Mouse (Mus musculus) midbrain, embryonic 12.5 days (tissue): ENCODE results near the gene Tecpr2. TPM values are rescaled to one million over a fixed set of nuclear protein-coding genes. Genes with fewer than 3 reads are reported as not detected.

Experiments
- ATAC-seq: fragments of 200-750 bp; cut with Nextera tagmentation; 2 replicates; pipeline ENCODE4 v1.8.0; 2017; ENCODE audit warnings: low read depth, moderate TSS enrichment, moderate library complexity; ENCODE audit not compliant: low FRiP score
- H3K27ac ChIP-seq: fragments of 300-500 bp; sonication (generic); replicated peaks from 2 replicates; pipeline ENCODE4 v1.5.1; 2016; ENCODE audit warnings: mild to moderate bottlenecking
- H3K27me3 ChIP-seq: fragments of 300-500 bp; sonication (generic); 2 replicates; pipeline ENCODE4 v1.6.1; 2016; ENCODE audit warnings: mild to moderate bottlenecking
- H3K36me3 ChIP-seq: fragments of 300-500 bp; sonication (generic); 2 replicates; pipeline ENCODE4 v1.6.1; 2016
- H3K4me1 ChIP-seq: fragments of 300-500 bp; sonication (generic); 2 replicates; pipeline ENCODE4 v1.6.1; 2016
- H3K4me2 ChIP-seq: fragments of 300-500 bp; sonication (generic); replicated peaks from 2 replicates; pipeline ENCODE4 v1.6.1; 2016; ENCODE audit warnings: mild to moderate bottlenecking, moderate library complexity
- H3K4me3 ChIP-seq: fragments of 300-500 bp; sonication (generic); 2 replicates; pipeline ENCODE4 v1.5.1; 2016; ENCODE audit warnings: mild to moderate bottlenecking
- H3K9ac ChIP-seq: fragments of 300-500 bp; sonication (generic); replicated peaks from 2 replicates; pipeline ENCODE4 v1.6.1; 2016; ENCODE audit warnings: mild to moderate bottlenecking, moderate library complexity
- H3K9me3 ChIP-seq: fragments of 300-500 bp; sonication (generic); 2 replicates; pipeline ENCODE4 v1.6.1; 2016; ENCODE audit warnings: mild to moderate bottlenecking
- WGBS: fragments of 180-500 bp; shearing (Covaris S2); methylation state at CpG from one replicate; pipeline ENCODE4 v1.1.7; 2016; 5-methylcytosine and 5-hydroxymethylcytosine counted together
- polyA plus RNA-seq: library from polyadenylated mRNA; unstranded; fragments of >200 nt; fragmentation: Nextera tagmentation; extraction: Ambion mirVana; gene quantifications from 2 replicates; pipeline ENCODE4 v1.2.1, GENCODE M21; 2016

The Tecpr2 gene
- polyA plus RNA-seq, 1 experiment from 2014 or later: 7.5 TPM

GRCm38 (mm10) chr12:110921572-110921971, 32.5 kb downstream of the Tecpr2 start:
- no peak for ATAC-seq
- peaks cover 31% of the 10 kb centered on the region for H3K36me3 ChIP-seq

GRCm38 (mm10) chr12:110932820-110933219, 43.8 kb downstream of the Tecpr2 start:
- no peak overlapping the region for H3K9ac ChIP-seq
- 78% methylated on average over 5 of the region's 5 CpGs for WGBS
- H3K36me3 ChIP-seq: peaks cover 42% of the 10 kb centered on the region
- H3K27ac ChIP-seq: no peak overlapping the region
- no peaks in the 10 kb centered on the region for H3K4me1 ChIP-seq
- H3K4me3 ChIP-seq: no peak overlapping the region
- H3K4me2 ChIP-seq: no peak overlapping the region
- no peaks in the 10 kb centered on the region for H3K9me3 ChIP-seq
- ATAC-seq: no peak
- H3K27me3 ChIP-seq: no peaks in the 10 kb centered on the region

More at GRCm38 (mm10) chr12:110921572-110921971, 32.5 kb downstream of the Tecpr2 start:
- H3K27ac ChIP-seq: no peak overlapping the region
- no peaks in the 10 kb centered on the region for H3K4me1 ChIP-seq
- no peak overlapping the region for H3K4me3 ChIP-seq
- 84% methylated on average over 5 of the region's 5 CpGs for WGBS
- no peak overlapping the region for H3K4me2 ChIP-seq
- no peaks in the 10 kb centered on the region for H3K27me3 ChIP-seq
- H3K9me3 ChIP-seq: no peaks in the 10 kb centered on the region
- H3K9ac ChIP-seq: no peak overlapping the region

GRCm38 (mm10) chr12:110935983-110936620, 47.0 kb downstream of the Tecpr2 start:
- 61% methylated on average over 9 of the region's 9 CpGs for WGBS
- H3K36me3 ChIP-seq: peaks cover 44% of the 10 kb centered on the region
- H3K27me3 ChIP-seq: no peaks in the 10 kb centered on the region
- no peaks in the 10 kb centered on the region for H3K4me1 ChIP-seq
- H3K4me3 ChIP-seq: no peak overlapping the region
- no peak overlapping the region for H3K27ac ChIP-seq
- H3K4me2 ChIP-seq: no peak overlapping the region
- ATAC-seq: peak; percentile 86
- no peaks in the 10 kb centered on the region for H3K9me3 ChIP-seq
- no peak overlapping the region for H3K9ac ChIP-seq

GRCm38 (mm10) chr12:110937496-110937895, 48.4 kb downstream of the Tecpr2 start:
- H3K27ac ChIP-seq: no peak overlapping the region
- no peaks in the 10 kb centered on the region for H3K27me3 ChIP-seq
- no peaks in the 10 kb centered on the region for H3K4me1 ChIP-seq
- peaks cover 41% of the 10 kb centered on the region for H3K36me3 ChIP-seq
- no peak overlapping the region for H3K4me3 ChIP-seq
- no peak overlapping the region for H3K9ac ChIP-seq
- ATAC-seq: no peak
- H3K9me3 ChIP-seq: no peaks in the 10 kb centered on the region
- no peak overlapping the region for H3K4me2 ChIP-seq
- 90% methylated on average over 5 of the region's 5 CpGs for WGBS

- Histone ChIP-seq H3K4me1 (no peaks in the 10 kb centered on the region), H3K9ac (no peak overlapping the region), H3K4me3 (no peak overlapping the region), H3K27me3 (no peaks in the 10 kb centered on the region), H3K27ac (no peak overlapping the region), H3K36me3 (peaks cover 27% of the 10 kb centered on the region), H3K9me3 (no peaks in the 10 kb centered on the region), H3K4me2 (no peak overlapping the region)
- no peak for ATAC-seq
- WGBS: 91% methylated on average over 5 of the region's 5 CpGs
These were observed 50.3 kb downstream of the Tecpr2 start for GRCm38 (mm10) chr12:110939385-110939784.

GRCm38 (mm10) chr12:110940869-110941268, 51.8 kb downstream of the Tecpr2 start:
- 93% methylated on average over 3 of the region's 3 CpGs for WGBS
- Histone ChIP-seq H3K9ac (no peak overlapping the region), H3K27me3 (no peaks in the 10 kb centered on the region), H3K27ac (no peak overlapping the region), H3K4me2 (no peak overlapping the region), H3K9me3 (no peaks in the 10 kb centered on the region), H3K4me1 (no peaks in the 10 kb centered on the region), H3K4me3 (no peak overlapping the region), H3K36me3 (peaks cover 34% of the 10 kb centered on the region)
- no peak for ATAC-seq

- no peaks in the 10 kb centered on the region for H3K4me1 ChIP-seq
- H3K27ac ChIP-seq: no peak overlapping the region
- no peak for ATAC-seq
- no peak overlapping the region for H3K4me3 ChIP-seq
- WGBS: 84% methylated on average over 7 of the region's 7 CpGs
- H3K9ac ChIP-seq: no peak overlapping the region
- H3K9me3 ChIP-seq: no peaks in the 10 kb centered on the region
- no peak overlapping the region for H3K4me2 ChIP-seq
- no peaks in the 10 kb centered on the region for H3K27me3 ChIP-seq
- peaks cover 43% of the 10 kb centered on the region for H3K36me3 ChIP-seq
These were observed 57.2 kb downstream of the Tecpr2 start for GRCm38 (mm10) chr12:110946216-110946615.

GRCm38 (mm10) chr12:110948082-110948909, 59.2 kb downstream of the Tecpr2 start:
- no peaks in the 10 kb centered on the region for H3K27me3 ChIP-seq
- H3K9me3 ChIP-seq: no peaks in the 10 kb centered on the region
- H3K27ac ChIP-seq: no peak overlapping the region
- no peak overlapping the region for H3K4me2 ChIP-seq
- H3K9ac ChIP-seq: no peak overlapping the region
- WGBS: 95% methylated on average over 6 of the region's 6 CpGs
- ATAC-seq: no peak
- H3K4me3 ChIP-seq: no peak overlapping the region
- peaks cover 37% of the 10 kb centered on the region for H3K36me3 ChIP-seq
- no peaks in the 10 kb centered on the region for H3K4me1 ChIP-seq

- Histone ChIP-seq H3K4me1 (no peaks in the 10 kb centered on the region), H3K4me3 (no peak overlapping the region), H3K9me3 (no peaks in the 10 kb centered on the region), H3K27me3 (no peaks in the 10 kb centered on the region), H3K36me3 (peaks cover 37% of the 10 kb centered on the region), H3K9ac (no peak overlapping the region), H3K4me2 (no peak overlapping the region), H3K27ac (no peak overlapping the region)
- 87% methylated on average over 3 of the region's 3 CpGs for WGBS
- ATAC-seq: no peak
These were observed 59.8 kb downstream of the Tecpr2 start for GRCm38 (mm10) chr12:110948910-110949201.

GRCm38 (mm10) chr12:110949410-110949809, 60.3 kb downstream of the Tecpr2 start:
- Histone ChIP-seq H3K9me3 (no peaks in the 10 kb centered on the region), H3K4me3 (no peak overlapping the region), H3K4me1 (no peaks in the 10 kb centered on the region), H3K27me3 (no peaks in the 10 kb centered on the region), H3K4me2 (no peak overlapping the region), H3K9ac (no peak overlapping the region), H3K36me3 (peaks cover 39% of the 10 kb centered on the region), H3K27ac (no peak overlapping the region)
- no peak for ATAC-seq
- WGBS: 86% methylated on average over 1 of the region's 1 CpGs

GRCm38 (mm10) chr12:110950151-110950550, 61.1 kb downstream of the Tecpr2 start:
- Histone ChIP-seq H3K9ac (no peak overlapping the region), H3K9me3 (no peaks in the 10 kb centered on the region), H3K27ac (no peak overlapping the region), H3K4me2 (no peak overlapping the region), H3K4me3 (no peak overlapping the region), H3K36me3 (peaks cover 39% of the 10 kb centered on the region), H3K27me3 (no peaks in the 10 kb centered on the region), H3K4me1 (no peaks in the 10 kb centered on the region)
- no peak for ATAC-seq
- 89% methylated on average over 4 of the region's 4 CpGs for WGBS

- no peak overlapping the region for H3K27ac ChIP-seq
- H3K36me3 ChIP-seq: peaks cover 40% of the 10 kb centered on the region
- WGBS: 87% methylated on average over 7 of the region's 7 CpGs
These were observed 62.2 kb downstream of the Tecpr2 start for GRCm38 (mm10) chr12:110951236-110951635.

More at GRCm38 (mm10) chr12:110951236-110951635, 62.2 kb downstream of the Tecpr2 start:
- no peak overlapping the region for H3K4me3 ChIP-seq
- no peak for ATAC-seq
- H3K9me3 ChIP-seq: no peaks in the 10 kb centered on the region
- H3K4me1 ChIP-seq: no peaks in the 10 kb centered on the region
- H3K9ac ChIP-seq: no peak overlapping the region
- no peaks in the 10 kb centered on the region for H3K27me3 ChIP-seq
- no peak overlapping the region for H3K4me2 ChIP-seq
